Mouse (Mus musculus) naive thymus-derived CD4-positive, alpha-beta T cell, adult 2 months (primary cell): ENCODE measurements around the gene Fam47e.
A peak's percentile ranks its signal among the peaks of the same experiment; 100 is the strongest.
"Not testable (repeated sequence)": the region's sequence is repeated elsewhere in the genome, so short reads cannot be mapped to it uniquely, and the experiment has no call there.

ENCODE experiments used
- DNase-seq: peaks from one replicate; pipeline ENCODE4 v3.0.0-alpha.2; 2011; ENCODE audit warnings: low read depth

The Fam47e gene

DNA sequence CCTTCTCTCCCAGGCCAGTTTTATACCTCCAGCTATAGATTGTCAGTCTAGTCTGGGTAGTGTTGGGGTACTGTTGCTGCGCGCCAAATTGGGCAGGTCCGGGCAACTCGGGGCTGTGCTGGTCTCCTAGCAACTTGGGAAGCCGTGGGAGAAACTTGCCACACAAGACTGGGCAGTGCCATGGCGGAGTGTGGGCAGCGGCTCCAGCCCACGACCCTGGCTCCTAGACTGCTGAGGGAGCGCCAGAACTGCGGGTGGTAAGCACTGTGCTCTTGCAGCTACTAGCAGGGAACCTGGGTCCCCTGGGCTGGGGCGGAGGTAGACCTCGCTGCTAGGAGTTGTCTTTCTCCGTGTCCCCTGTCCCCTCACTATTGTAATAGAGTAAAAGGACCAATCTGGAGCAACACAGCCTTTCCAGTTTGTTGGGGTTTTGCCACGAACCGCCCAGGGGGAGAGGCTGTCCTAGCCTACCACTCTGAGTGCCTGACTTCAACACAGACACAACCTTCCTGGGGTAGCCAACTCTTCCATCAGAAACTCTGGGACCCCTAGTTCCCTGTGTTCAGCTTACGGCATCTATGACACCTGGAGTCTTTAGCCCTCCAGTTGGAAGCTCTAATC lies at the start of gene Fam47e:
Gene Fam47e (plus strand): TSS at position 179 of the 621 bp plus-strand sequence.
- DNase-seq = no peak

GRCm38 (mm10) chr5:92505402-92505865 lies 49.4 kb upstream of the Fam47e start:
- peak; percentile 92 for DNase-seq

GRCm38 (mm10) chr5:92506301-92506729 lies 48.6 kb upstream of the Fam47e start:
- DNase-seq = peak; percentile 70

- no peak for DNase-seq
These were observed 48.1 kb upstream of the Fam47e start, which contains the start of gene Scarb2 for GRCm38 (mm10) chr5:92506733-92507132. Gene Scarb2 (minus strand): TSS chr5:92506833.

- no peak for DNase-seq
These were observed 46.0 kb upstream of the Fam47e start for GRCm38 (mm10) chr5:92508853-92509252.

DNA sequence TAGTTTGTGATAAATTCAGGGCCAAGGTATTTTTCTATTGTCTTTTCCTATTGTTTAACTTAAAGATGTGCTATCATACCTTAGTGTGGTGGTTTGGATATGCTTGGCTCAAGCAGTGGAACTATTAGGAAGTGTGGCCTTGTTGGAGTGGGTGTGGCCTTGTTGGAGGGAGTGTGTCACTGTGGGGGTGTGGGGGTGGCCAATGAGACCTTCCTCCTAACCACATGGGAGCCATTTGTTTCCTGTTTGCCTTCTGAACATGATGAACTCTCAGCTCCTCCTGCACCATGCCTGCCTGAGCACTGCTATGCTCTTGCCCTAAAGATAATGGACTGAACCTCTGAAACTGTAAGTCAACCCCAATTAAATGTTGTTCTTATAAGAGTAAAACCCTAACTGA lies 43.6 kb upstream of the Fam47e start:
- no peak for DNase-seq

DNA sequence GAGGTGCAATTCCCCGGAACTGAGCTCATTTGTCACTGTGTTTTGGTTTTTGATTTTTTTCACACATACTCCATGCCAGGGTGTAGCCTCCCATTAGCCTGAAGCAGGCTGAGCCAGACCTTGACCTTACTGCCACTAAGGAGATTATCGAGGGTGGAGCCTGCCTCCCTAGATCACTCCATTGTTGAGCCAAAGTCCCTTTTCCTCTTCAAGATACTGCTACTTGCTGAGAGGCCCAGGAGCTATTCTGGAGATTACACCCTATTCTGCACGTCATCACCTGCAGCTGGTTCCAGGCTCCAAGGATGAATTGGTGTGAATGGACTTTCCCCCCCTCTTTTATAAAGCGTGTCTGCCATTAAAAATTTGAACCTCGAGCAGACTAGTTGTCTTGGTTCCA lies 42.8 kb upstream of the Fam47e start:
- no peak for DNase-seq

DNA sequence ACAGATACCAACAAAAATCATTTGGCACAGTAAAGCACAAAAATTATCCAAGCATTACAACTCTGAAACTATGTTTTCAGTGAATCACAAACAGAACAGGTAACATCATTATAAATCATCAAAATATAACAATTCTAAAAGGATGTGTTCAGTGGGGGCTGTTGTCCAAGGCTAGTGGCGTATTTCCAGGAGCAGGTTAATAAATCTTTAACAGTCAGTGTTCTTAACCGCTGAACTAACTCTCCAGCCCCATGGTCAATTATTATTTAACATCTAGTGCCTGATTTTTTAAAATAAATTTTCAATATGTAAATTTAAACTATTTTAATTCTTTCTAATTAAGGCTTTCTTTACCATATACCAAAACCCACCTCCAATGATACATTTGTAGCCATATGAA lies 33.7 kb upstream of the Fam47e start:
- DNase-seq = not testable (repeated sequence)

GRCm38 (mm10) chr5:92524821-92525258 lies 30.0 kb upstream of the Fam47e start:
- no peak for DNase-seq

GRCm38 (mm10) chr5:92539698-92540097 lies 15.2 kb upstream of the Fam47e start:
- DNase-seq = no peak

- DNase-seq = no peak
These were observed 2.3 kb upstream of the Fam47e start for GRCm38 (mm10) chr5:92552611-92553010.

- peak; percentile 35 for DNase-seq
These were observed 930 bp upstream of the Fam47e start for GRCm38 (mm10) chr5:92553939-92554338.

DNA sequence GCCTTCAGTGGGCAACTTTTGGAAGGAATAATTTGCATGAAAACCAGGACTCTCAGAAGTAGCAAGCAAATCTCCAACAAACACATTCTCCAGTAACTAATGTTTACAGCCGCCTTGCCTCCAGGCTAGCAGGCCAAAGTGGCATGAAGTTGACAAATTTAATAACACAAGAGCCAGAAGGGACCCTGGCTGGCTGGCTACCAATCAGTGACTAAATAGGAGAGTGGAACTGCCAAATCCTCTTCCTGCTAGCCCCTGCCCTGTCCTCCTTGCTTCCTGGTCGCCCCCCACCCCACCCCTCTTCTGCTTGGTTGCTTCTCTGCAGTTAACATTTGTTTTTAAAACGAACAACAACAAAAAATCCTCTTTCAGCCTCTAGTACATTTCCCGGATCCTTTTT lies 426 bp upstream of the Fam47e start:
- DNase-seq = no peak

- DNase-seq = no peak
These were observed 1.0 kb downstream of the Fam47e start for GRCm38 (mm10) chr5:92555905-92556304.

- DNase-seq = no peak
These were observed 2.6 kb downstream of the Fam47e start for GRCm38 (mm10) chr5:92557508-92557907.

DNA sequence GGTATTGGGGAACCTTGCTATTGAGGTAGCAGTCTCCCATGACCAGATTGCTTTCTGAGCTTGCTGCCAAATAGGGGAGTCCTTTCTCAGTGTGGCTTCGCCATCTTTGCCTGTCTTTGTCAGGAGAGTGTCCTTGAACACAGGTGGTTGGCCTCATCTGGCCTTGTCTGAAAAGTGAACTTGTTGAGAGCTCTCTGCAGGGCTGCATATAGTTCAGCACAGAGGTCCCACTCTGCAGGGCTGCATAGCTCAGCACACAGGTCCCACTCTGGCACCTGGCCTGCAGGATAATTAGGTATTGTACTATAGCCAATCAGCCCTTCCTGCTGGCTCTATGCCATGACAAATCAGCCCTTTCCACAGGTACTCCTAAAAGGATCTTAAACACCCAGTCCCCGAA lies 5.3 kb downstream of the Fam47e start:
- DNase-seq = no peak

DNA sequence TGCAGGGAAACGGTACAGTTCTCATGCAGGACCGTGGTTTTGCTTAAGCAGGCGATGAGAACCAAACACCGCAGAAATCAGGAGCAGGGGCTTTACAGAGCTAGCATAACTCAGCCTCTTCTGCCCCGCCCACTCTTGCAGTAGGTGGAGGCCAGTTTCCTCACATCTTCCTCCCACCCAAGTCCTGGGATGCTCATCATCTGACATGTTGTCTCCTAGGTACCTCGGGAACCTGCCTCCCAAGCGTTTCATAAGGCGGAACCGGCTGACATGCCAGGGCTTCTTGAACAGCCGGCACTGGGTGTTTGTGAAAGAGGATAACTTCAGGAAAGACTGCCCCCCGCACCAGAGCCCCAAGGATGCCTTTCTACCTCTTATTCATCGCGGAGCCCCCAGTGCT lies 7.1 kb downstream of the Fam47e start:
- no peak for DNase-seq

GRCm38 (mm10) chr5:92571232-92571631 lies 16.4 kb downstream of the Fam47e start:
- DNase-seq = no peak

- DNase-seq = no peak
These were observed 24.7 kb downstream of the Fam47e start for GRCm38 (mm10) chr5:92579559-92579958.

- no peak for DNase-seq
These were observed 31.1 kb downstream of the Fam47e start for GRCm38 (mm10) chr5:92585932-92586331.

GRCm38 (mm10) chr5:92595026-92595425 lies 40.2 kb downstream of the Fam47e start:
- no peak for DNase-seq

- no peak for DNase-seq
These were observed 42.0 kb downstream of the Fam47e start for GRCm38 (mm10) chr5:92596865-92597264.

DNA sequence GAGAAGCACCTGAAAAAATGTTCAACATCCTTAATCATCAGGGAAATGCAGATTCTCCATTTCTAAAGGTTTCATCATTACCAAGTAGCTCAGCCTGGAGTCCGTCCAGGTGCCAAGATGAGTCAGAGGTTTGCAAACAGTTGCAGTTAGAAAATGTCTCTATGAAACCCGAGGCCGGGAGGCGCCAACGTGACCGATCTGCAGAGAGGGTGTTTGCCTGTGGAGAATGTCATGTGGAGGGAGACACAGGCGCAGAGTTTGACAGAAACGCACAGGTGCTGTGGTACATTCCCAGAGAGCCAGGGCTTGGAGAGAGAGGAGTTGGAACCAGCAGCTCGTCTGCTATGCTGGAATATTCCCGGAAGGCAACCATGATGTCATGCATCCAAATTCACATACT lies 44.2 kb downstream of the Fam47e start:
- no peak for DNase-seq
